Mouse (Mus musculus): ENCODE data around the gene Sp140. TPM values are rescaled to one million over a fixed set of nuclear protein-coding genes. Genes with fewer than 3 reads are reported as not detected.

The Sp140 gene
- polyA plus RNA-seq, 1 experiment = 0.20 TPM

GRCm38 (mm10) chr1:85664266-85664665, 64.1 kb downstream of the Sp140 start:
- H3ac ChIP-seq (ENCODE audit: control insufficient read depth, insufficient read length) = no peak overlapping the region
- H3K79me2 ChIP-seq (ENCODE audit: control insufficient read depth, insufficient read depth) = no peaks in the 10 kb centered on the region
- no peaks in the 10 kb centered on the region for H3K36me3 ChIP-seq (ENCODE audit: control insufficient read depth, insufficient read depth)
- H3K4me2 ChIP-seq (ENCODE audit: low read depth) = no peak overlapping the region
- H3K27me3 ChIP-seq (ENCODE audit: control insufficient read depth, insufficient read depth, insufficient read length) = no peaks in the 10 kb centered on the region
- TF ChIP-seq TCF12 (IDR thresholded peaks at IDR 0.05; ENCODE audit: insufficient read depth, poor library complexity, severe bottlenecking) = no peak
- TF ChIP-seq SRF (IDR thresholded peaks at IDR 0.05; ENCODE audit: control insufficient read depth, insufficient read length, low read depth) = no peak
- no peak for TF ChIP-seq POLR2AphosphoS2 (IDR thresholded peaks at IDR 0.05; ENCODE audit: insufficient read length, low read depth)
- TF ChIP-seq CEBPB (IDR thresholded peaks at IDR 0.05; ENCODE audit: insufficient read depth, poor library complexity, severe bottlenecking) = no peak
- TF ChIP-seq E2F4 (IDR thresholded peaks at IDR 0.05; ENCODE audit: insufficient read depth) = no peak
- TF ChIP-seq MYOD1 (IDR thresholded peaks at IDR 0.05; ENCODE audit: control insufficient read depth in 1 of 3, insufficient read length in 2 of 3, low read depth in 2 of 3) = no peak
- no peak for TF ChIP-seq USF1 (IDR thresholded peaks at IDR 0.05; ENCODE audit: low read depth)
- TF ChIP-seq REST (IDR thresholded peaks at IDR 0.05; ENCODE audit: insufficient read depth, insufficient read length) = no peak
- no peak for TF ChIP-seq MAX (IDR thresholded peaks at IDR 0.05; ENCODE audit: low read depth)
- TF ChIP-seq MYOG (IDR thresholded peaks at IDR 0.05; ENCODE audit: control insufficient read depth in 1 of 3, insufficient read depth in 1 of 3, insufficient read length in 2 of 3, low read depth in 2 of 3) = no peak
- TF ChIP-seq TCF3 (IDR thresholded peaks at IDR 0.05; ENCODE audit: insufficient read length, low read depth) = no peak
- no peak for TF ChIP-seq POLR2A (IDR thresholded peaks at IDR 0.05; ENCODE audit: insufficient read length, low read depth)
- H3K4me3 ChIP-seq = no peak overlapping the region

GRCm38 (mm10) chr1:85680226-85680625, 80.0 kb downstream of the Sp140 start:
- Histone ChIP-seq H3K27me3 (ENCODE audit: control insufficient read depth, insufficient read depth, insufficient read length) (no peaks in the 10 kb centered on the region), H3K4me2 (ENCODE audit: low read depth) (no peak overlapping the region), H3ac (ENCODE audit: control insufficient read depth, insufficient read length) (no peak overlapping the region), H3K36me3 (ENCODE audit: control insufficient read depth, insufficient read depth) (no peaks in the 10 kb centered on the region), H3K4me3 (no peak overlapping the region), H3K79me2 (ENCODE audit: control insufficient read depth, insufficient read depth) (no peaks in the 10 kb centered on the region)
- TF ChIP-seq E2F4 (IDR thresholded peaks at IDR 0.05; ENCODE audit: insufficient read depth) = no peak

- no peaks in the 10 kb centered on the region for H3K79me2 ChIP-seq (ENCODE audit: control insufficient read depth, insufficient read depth)
- TF ChIP-seq POLR2A (IDR thresholded peaks at IDR 0.05; ENCODE audit: insufficient read length, low read depth) = no peak
- TF ChIP-seq TCF3 (IDR thresholded peaks at IDR 0.05; ENCODE audit: insufficient read length, low read depth) = no peak
- TF ChIP-seq CEBPB (IDR thresholded peaks at IDR 0.05; ENCODE audit: insufficient read depth, poor library complexity, severe bottlenecking) = no peak
- no peaks in the 10 kb centered on the region for H3K36me3 ChIP-seq (ENCODE audit: control insufficient read depth, insufficient read depth)
- no peak overlapping the region for H3ac ChIP-seq (ENCODE audit: control insufficient read depth, insufficient read length)
- no peak overlapping the region for H3K4me3 ChIP-seq
- no peaks in the 10 kb centered on the region for H3K27me3 ChIP-seq (ENCODE audit: control insufficient read depth, insufficient read depth, insufficient read length)
- H3K4me2 ChIP-seq (ENCODE audit: low read depth) = no peak overlapping the region
These were observed 86.5 kb downstream of the Sp140 start for GRCm38 (mm10) chr1:85686666-85687065.

- Histone ChIP-seq H3K79me2 (ENCODE audit: control insufficient read depth, insufficient read depth) (no peaks in the 10 kb centered on the region), H3ac (ENCODE audit: control insufficient read depth, insufficient read length) (no peak overlapping the region), H3K4me3 (no peak overlapping the region), H3K4me2 (ENCODE audit: low read depth) (no peak overlapping the region), H3K27me3 (ENCODE audit: control insufficient read depth, insufficient read depth, insufficient read length) (no peaks in the 10 kb centered on the region), H3K36me3 (ENCODE audit: control insufficient read depth, insufficient read depth) (no peaks in the 10 kb centered on the region)
- no peak for TF ChIP-seq MYOD1 (IDR thresholded peaks at IDR 0.05; ENCODE audit: control insufficient read depth in 1 of 3, insufficient read length in 2 of 3, low read depth in 2 of 3)
- TF ChIP-seq POLR2A (IDR thresholded peaks at IDR 0.05; ENCODE audit: insufficient read length, low read depth) = no peak
- no peak for TF ChIP-seq TCF3 (IDR thresholded peaks at IDR 0.05; ENCODE audit: insufficient read length, low read depth)
- no peak for TF ChIP-seq E2F4 (IDR thresholded peaks at IDR 0.05; ENCODE audit: insufficient read depth)
- TF ChIP-seq MYOG (IDR thresholded peaks at IDR 0.05; ENCODE audit: control insufficient read depth in 1 of 3, insufficient read depth in 1 of 3, insufficient read length in 2 of 3, low read depth in 2 of 3) = no peak
- TF ChIP-seq REST (IDR thresholded peaks at IDR 0.05; ENCODE audit: insufficient read depth, insufficient read length) = no peak
- TF ChIP-seq MAX (IDR thresholded peaks at IDR 0.05; ENCODE audit: low read depth) = no peak
- TF ChIP-seq USF1 (IDR thresholded peaks at IDR 0.05; ENCODE audit: low read depth) = no peak
- TF ChIP-seq SRF (IDR thresholded peaks at IDR 0.05; ENCODE audit: control insufficient read depth, insufficient read length, low read depth) = no peak
These were observed 87.2 kb downstream of the Sp140 start for GRCm38 (mm10) chr1:85687346-85687745.

DNA sequence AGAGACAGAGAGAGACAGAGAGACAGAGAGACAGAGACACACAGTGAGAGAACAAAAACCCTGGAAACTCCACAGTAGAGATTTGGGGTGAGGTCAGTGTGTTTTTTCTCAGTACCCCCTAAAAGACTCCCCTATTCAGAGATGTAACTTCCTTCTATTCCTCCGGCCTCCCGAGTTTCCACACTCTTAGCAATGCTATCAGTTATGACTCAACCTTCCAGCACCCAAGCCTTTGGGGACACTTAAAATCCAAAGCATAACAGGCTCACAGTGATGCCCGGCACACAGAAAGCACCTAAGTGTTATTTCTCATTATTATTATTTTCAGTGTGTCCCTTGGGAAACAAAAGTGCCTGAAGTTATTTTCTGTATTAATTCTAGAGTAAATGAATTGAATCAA, 90.4 kb downstream of the Sp140 start:
- H3K36me3 ChIP-seq (ENCODE audit: control insufficient read depth, insufficient read depth) = no peaks in the 10 kb centered on the region
- TF ChIP-seq USF1 (IDR thresholded peaks at IDR 0.05; ENCODE audit: low read depth) = no peak
- no peak for TF ChIP-seq MYOG (IDR thresholded peaks at IDR 0.05; ENCODE audit: control insufficient read depth in 1 of 3, insufficient read depth in 1 of 3, insufficient read length in 2 of 3, low read depth in 2 of 3)
- no peak overlapping the region for H3ac ChIP-seq (ENCODE audit: control insufficient read depth, insufficient read length)
- H3K4me3 ChIP-seq = no peak overlapping the region
- no peaks in the 10 kb centered on the region for H3K27me3 ChIP-seq (ENCODE audit: control insufficient read depth, insufficient read depth, insufficient read length)
- no peak overlapping the region for H3K4me2 ChIP-seq (ENCODE audit: low read depth)
- H3K79me2 ChIP-seq (ENCODE audit: control insufficient read depth, insufficient read depth) = no peaks in the 10 kb centered on the region

DNA sequence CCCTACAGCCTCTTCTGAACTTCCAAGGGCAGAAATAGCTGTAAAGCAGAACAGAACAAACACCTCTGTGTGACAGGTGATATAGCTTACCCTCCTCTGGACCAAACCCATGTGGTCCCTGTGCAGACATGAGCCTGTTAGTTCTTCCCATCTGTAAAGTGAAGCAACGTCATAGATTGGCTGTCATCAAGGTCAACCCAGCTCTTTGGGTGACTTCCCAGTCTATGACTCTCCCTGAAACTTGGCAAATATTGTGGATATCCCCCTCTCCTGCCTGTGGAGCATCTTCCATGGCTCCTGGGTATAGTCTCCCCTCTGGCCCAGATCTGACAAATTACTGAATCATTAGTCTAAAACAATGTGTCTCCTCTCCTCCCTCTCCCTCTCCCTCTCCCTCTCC, 92.1 kb downstream of the Sp140 start:
- no peaks in the 10 kb centered on the region for H3K79me2 ChIP-seq (ENCODE audit: control insufficient read depth, insufficient read depth)
- no peak overlapping the region for H3ac ChIP-seq (ENCODE audit: control insufficient read depth, insufficient read length)
- H3K4me2 ChIP-seq (ENCODE audit: low read depth) = no peak overlapping the region
- no peak overlapping the region for H3K4me3 ChIP-seq
- TF ChIP-seq TCF12 (IDR thresholded peaks at IDR 0.05; ENCODE audit: insufficient read depth, poor library complexity, severe bottlenecking) = no peak
- H3K27me3 ChIP-seq (ENCODE audit: control insufficient read depth, insufficient read depth, insufficient read length) = no peaks in the 10 kb centered on the region
- H3K36me3 ChIP-seq (ENCODE audit: control insufficient read depth, insufficient read depth) = no peaks in the 10 kb centered on the region

Measured in myocyte (in vitro differentiated cells).